Mouse (Mus musculus): ENCODE measurements around the gene Sema7a. TPM values are rescaled to one million over a fixed set of nuclear protein-coding genes. Genes with fewer than 3 reads are reported as not detected.

Sema7a gene
- polyA plus RNA-seq, 1 experiment from 2014 or later: 1.6 TPM

GRCm38 (mm10) chr9:57992781-57993591 lies 53.1 kb downstream of the Sema7a start:
- Histone ChIP-seq H3K36me3 (ENCODE audit: control insufficient read depth, insufficient read depth, low read length) (no peaks in the 10 kb centered on the region), H3K4me1 (ENCODE audit: control insufficient read depth, insufficient read depth, low read length) (peaks cover 5% of the 10 kb centered on the region), H3K4me3 (ENCODE audit: low read depth, low read length) (no peak overlapping the region), H3K27me3 (ENCODE audit: control insufficient read depth, insufficient read depth, low read depth, low read length) (peaks cover 3% of the 10 kb centered on the region; the same call in 1 of the 2 replicates), H3K27ac (ENCODE audit: low read length) (no peak overlapping the region), H3K9me3 (replicated peaks; ENCODE audit: control insufficient read depth, low read length, poor library complexity, severe bottlenecking) (no peaks in the 10 kb centered on the region), H3K9ac (ENCODE audit: low read depth, low read length) (no peak overlapping the region), H3K4me2 (ENCODE audit: low read length) (no peak overlapping the region)
- WGBS: 51% methylated on average over 8 of the region's 8 CpGs
- ATAC-seq: no peak

DNA sequence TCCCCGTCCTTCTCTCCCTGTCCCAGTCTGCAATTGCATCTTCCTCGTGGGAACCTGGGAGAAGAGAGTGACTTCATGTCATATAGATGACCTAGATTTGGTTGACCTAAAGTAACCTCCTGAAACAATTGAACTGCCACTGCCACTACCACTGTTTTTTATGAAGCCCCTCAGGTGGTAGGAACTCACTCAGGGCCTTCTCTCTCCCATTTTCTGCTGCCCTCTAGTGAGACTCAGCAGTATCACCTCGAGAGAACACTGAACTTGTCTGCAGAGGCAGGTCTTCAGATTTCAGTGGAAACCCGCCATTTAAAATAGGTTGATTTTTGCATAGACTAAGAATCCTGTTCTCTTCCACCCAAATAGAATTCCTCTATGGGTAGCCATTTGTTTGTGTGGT lies 55.4 kb downstream of the Sema7a start:
- ATAC-seq: no peak
- H3K36me3 ChIP-seq (ENCODE audit: control insufficient read depth, insufficient read depth, low read length): no peaks in the 10 kb centered on the region
- H3K9ac ChIP-seq (ENCODE audit: low read depth, low read length): no peak overlapping the region
- H3K27me3 ChIP-seq (ENCODE audit: control insufficient read depth, insufficient read depth, low read depth, low read length): peaks cover 7% of the 10 kb centered on the region
- H3K27ac ChIP-seq (ENCODE audit: low read length): no peak overlapping the region
- no peak overlapping the region for H3K4me3 ChIP-seq (ENCODE audit: low read depth, low read length)
- WGBS: 30% methylated on average over 4 of the region's 4 CpGs
- no peaks in the 10 kb centered on the region for H3K9me3 ChIP-seq (replicated peaks; ENCODE audit: control insufficient read depth, low read length, poor library complexity, severe bottlenecking)
- H3K4me2 ChIP-seq (ENCODE audit: low read length): no peak overlapping the region
- H3K4me1 ChIP-seq (ENCODE audit: control insufficient read depth, insufficient read depth, low read length): peaks cover 7% of the 10 kb centered on the region

GRCm38 (mm10) chr9:57997511-57998031 lies 57.7 kb downstream of the Sema7a start:
- Histone ChIP-seq H3K27me3 (ENCODE audit: control insufficient read depth, insufficient read depth, low read depth, low read length) (peaks cover 7% of the 10 kb centered on the region), H3K36me3 (ENCODE audit: control insufficient read depth, insufficient read depth, low read length) (no peaks in the 10 kb centered on the region), H3K4me1 (ENCODE audit: control insufficient read depth, insufficient read depth, low read length) (peaks cover 7% of the 10 kb centered on the region), H3K27ac (ENCODE audit: low read length) (no peak overlapping the region), H3K9ac (ENCODE audit: low read depth, low read length) (peak overlapping the region; percentile 52; the same call in 1 of the 2 replicates), H3K4me2 (ENCODE audit: low read length) (peak overlapping the region; percentile 75), H3K4me3 (ENCODE audit: low read depth, low read length) (peak overlapping the region; percentile 39), H3K9me3 (replicated peaks; ENCODE audit: control insufficient read depth, low read length, poor library complexity, severe bottlenecking) (no peaks in the 10 kb centered on the region)
- peak; percentile 97; the same call in 1 of the 2 replicates for ATAC-seq
- WGBS: 23% methylated on average over 13 of the region's 13 CpGs

DNA sequence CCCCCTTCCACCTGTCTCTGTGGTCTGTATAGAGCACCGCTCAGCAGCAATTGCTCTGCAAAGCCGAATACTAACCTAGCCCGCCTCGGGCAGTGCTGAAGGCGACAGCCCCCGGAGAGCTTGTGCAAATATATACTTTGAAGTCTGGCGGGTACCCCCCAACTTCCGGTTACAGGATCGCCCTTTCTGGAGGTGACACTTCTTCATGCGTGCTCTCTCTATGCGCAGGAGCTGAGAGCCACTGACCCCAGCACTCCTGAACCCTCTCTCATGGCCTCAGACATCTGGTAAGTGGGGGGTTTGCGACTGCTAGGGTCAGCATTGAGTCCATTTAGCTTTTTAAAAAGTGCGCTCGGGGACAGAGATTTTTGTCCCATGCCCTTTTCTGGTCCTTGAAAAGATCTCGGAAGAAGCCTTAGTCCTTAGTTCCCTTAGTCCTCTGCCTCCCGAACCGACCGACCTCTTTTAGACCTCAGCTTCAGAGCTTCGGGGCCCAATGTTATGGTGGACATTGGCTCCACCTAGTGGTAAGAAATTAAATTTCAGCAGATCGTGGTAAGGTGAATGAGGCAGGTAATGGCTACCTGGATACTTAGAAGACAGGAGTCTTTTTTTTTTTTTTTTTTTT lies 58.2 kb downstream of the Sema7a start:
- Histone ChIP-seq H3K9ac (ENCODE audit: low read depth, low read length) (peak overlapping the region; percentile 52), H3K4me1 (ENCODE audit: control insufficient read depth, insufficient read depth, low read length) (peaks cover 4% of the 10 kb centered on the region), H3K27ac (ENCODE audit: low read length) (0 out of 2 replicates have a peak overlapping the region, but pooled peaks have one; percentile 35), H3K27me3 (ENCODE audit: control insufficient read depth, insufficient read depth, low read depth, low read length) (peaks cover 7% of the 10 kb centered on the region), H3K4me3 (ENCODE audit: low read depth, low read length) (peak overlapping the region; percentile 39), H3K9me3 (replicated peaks; ENCODE audit: control insufficient read depth, low read length, poor library complexity, severe bottlenecking) (no peaks in the 10 kb centered on the region), H3K36me3 (ENCODE audit: control insufficient read depth, insufficient read depth, low read length) (no peaks in the 10 kb centered on the region), H3K4me2 (ENCODE audit: low read length) (peak overlapping the region; percentile 75)
- ATAC-seq: peak; percentile 79
- under 1% methylated on average over 20 of the region's 20 CpGs for WGBS

DNA sequence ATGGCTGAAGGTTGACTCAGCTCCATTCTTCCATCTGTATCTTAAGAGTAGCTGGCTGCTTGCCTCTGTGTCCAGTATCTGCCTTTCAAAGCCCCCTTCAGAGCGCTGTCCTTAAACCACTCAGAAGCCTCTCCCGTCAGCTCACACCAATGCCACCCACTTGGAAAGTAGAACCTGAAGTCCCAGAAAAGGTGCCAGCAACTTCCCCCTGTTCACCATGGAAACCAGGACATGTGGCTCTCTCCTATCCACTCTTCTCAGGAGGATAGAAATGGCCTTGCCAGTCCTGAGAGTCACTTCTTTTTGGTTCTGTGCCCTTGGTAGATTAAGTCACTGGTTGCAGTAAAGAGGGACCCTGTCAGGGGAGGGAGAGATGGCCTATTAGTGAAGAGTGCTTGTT lies 58.8 kb downstream of the Sema7a start:
- Histone ChIP-seq H3K27ac (ENCODE audit: low read length) (no peak overlapping the region), H3K4me2 (ENCODE audit: low read length) (peak overlapping the region; percentile 75; the same call in 1 of the 2 replicates), H3K4me1 (ENCODE audit: control insufficient read depth, insufficient read depth, low read length) (peaks cover 4% of the 10 kb centered on the region; the same call in 1 of the 2 replicates), H3K4me3 (ENCODE audit: low read depth, low read length) (no peak overlapping the region), H3K36me3 (ENCODE audit: control insufficient read depth, insufficient read depth, low read length) (no peaks in the 10 kb centered on the region), H3K27me3 (ENCODE audit: control insufficient read depth, insufficient read depth, low read depth, low read length) (peaks cover 7% of the 10 kb centered on the region), H3K9ac (ENCODE audit: low read depth, low read length) (no peak overlapping the region), H3K9me3 (replicated peaks; ENCODE audit: control insufficient read depth, low read length, poor library complexity, severe bottlenecking) (no peaks in the 10 kb centered on the region)
- ATAC-seq: no peak
- 52% methylated on average over 2 of the region's 2 CpGs for WGBS

- H3K9me3 ChIP-seq (replicated peaks; ENCODE audit: control insufficient read depth, low read length, poor library complexity, severe bottlenecking): no peaks in the 10 kb centered on the region
- H3K27me3 ChIP-seq (ENCODE audit: control insufficient read depth, insufficient read depth, low read depth, low read length): peaks cover 7% of the 10 kb centered on the region
- WGBS: 46% methylated on average over 2 of the region's 2 CpGs
- H3K36me3 ChIP-seq (ENCODE audit: control insufficient read depth, insufficient read depth, low read length): no peaks in the 10 kb centered on the region
- peaks cover 4% of the 10 kb centered on the region; the same call in 1 of the 2 replicates for H3K4me1 ChIP-seq (ENCODE audit: control insufficient read depth, insufficient read depth, low read length)
- no peak overlapping the region for H3K4me3 ChIP-seq (ENCODE audit: low read depth, low read length)
- H3K9ac ChIP-seq (ENCODE audit: low read depth, low read length): no peak overlapping the region
- ATAC-seq: no peak
- H3K4me2 ChIP-seq (ENCODE audit: low read length): no peak overlapping the region
- H3K27ac ChIP-seq (ENCODE audit: low read length): no peak overlapping the region
Measured at GRCm38 (mm10) chr9:57999676-58000075, 59.8 kb downstream of the Sema7a start.

DNA sequence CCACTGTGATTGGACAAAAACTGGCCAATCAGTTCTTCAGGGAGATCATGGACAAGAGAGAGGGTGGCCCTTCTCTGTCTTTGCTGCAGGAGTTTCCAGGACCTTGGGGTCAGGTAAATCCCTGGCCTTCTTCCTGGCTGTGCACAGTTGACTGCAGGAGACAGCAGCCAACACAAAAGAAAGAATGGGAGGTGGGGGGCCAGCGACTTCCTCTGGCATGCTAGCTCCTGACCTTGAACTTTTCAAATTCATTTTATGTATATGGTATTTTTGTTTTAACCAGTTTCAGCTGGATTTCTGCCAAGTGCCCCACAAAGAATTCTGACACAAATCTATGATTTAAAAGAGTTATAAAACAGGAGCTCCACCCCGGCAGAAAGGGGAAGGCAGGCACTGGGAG lies 63.4 kb downstream of the Sema7a start:
- Histone ChIP-seq H3K27me3 (ENCODE audit: control insufficient read depth, insufficient read depth, low read depth, low read length) (peaks cover 4% of the 10 kb centered on the region), H3K36me3 (ENCODE audit: control insufficient read depth, insufficient read depth, low read length) (no peaks in the 10 kb centered on the region), H3K4me2 (ENCODE audit: low read length) (no peak overlapping the region), H3K9me3 (replicated peaks; ENCODE audit: control insufficient read depth, low read length, poor library complexity, severe bottlenecking) (no peaks in the 10 kb centered on the region), H3K4me3 (ENCODE audit: low read depth, low read length) (no peak overlapping the region), H3K27ac (ENCODE audit: low read length) (no peak overlapping the region), H3K9ac (ENCODE audit: low read depth, low read length) (no peak overlapping the region), H3K4me1 (ENCODE audit: control insufficient read depth, insufficient read depth, low read length) (peaks cover 3% of the 10 kb centered on the region; the same call in 1 of the 2 replicates)
- ATAC-seq: no peak
- WGBS: 20% methylated on average over 2 of the region's 2 CpGs

- 87% methylated on average over 16 of the region's 16 CpGs for WGBS
- Histone ChIP-seq H3K36me3 (ENCODE audit: control insufficient read depth, insufficient read depth, low read length) (no peaks in the 10 kb centered on the region), H3K9ac (ENCODE audit: low read depth, low read length) (no peak within 1 kb of the TSS), H3K9me3 (replicated peaks; ENCODE audit: control insufficient read depth, low read length, poor library complexity, severe bottlenecking) (no peaks in the 10 kb centered on the region), H3K4me3 (ENCODE audit: low read depth, low read length) (no peak within 1 kb of the TSS), H3K27ac (ENCODE audit: low read length) (no peak within 1 kb of the TSS), H3K27me3 (ENCODE audit: control insufficient read depth, insufficient read depth, low read depth, low read length) (no peaks in the 10 kb centered on the region), H3K4me1 (ENCODE audit: control insufficient read depth, insufficient read depth, low read length) (peaks cover 12% of the 10 kb centered on the region), H3K4me2 (ENCODE audit: low read length) (no peak within 1 kb of the TSS)
- no peak for ATAC-seq
Measured at GRCm38 (mm10) chr9:58005753-58006461, 66.0 kb downstream of the Sema7a start, which contains the start of gene Cyp11a1. Gene Cyp11a1, plus strand, starts transcription at chr9:58006411.
